Mouse (Mus musculus): ENCODE measurements around the gene Aldh1l1.

Aldh1l1 gene

GRCm38 (mm10) chr6:90486176-90486921, at the start of gene Aldh1l1:
Gene Aldh1l1 (plus strand): TSS chr6:90486427.
- DNase-seq (ENCODE audit: low read depth, low spot score): no peak

DNA sequence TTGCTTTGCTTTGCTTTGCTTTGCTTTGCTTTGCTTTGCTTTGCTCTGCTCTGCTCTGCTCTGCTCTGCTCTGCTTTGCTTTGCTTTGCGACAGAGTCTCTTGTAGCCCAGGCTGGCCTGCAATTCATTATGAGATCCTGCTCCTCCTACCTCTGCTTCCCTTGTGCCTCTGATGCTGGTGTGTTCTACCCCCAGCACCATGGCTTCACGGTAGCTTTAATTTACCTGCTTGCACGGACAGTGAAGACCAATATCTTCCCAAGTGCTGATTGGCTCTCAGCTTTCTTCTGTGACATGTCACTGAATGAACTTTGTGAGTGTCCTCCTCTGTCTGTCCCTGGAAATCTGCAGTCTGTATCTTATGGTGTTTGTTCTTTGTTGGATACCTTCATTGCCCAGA, 49.2 kb upstream of the Aldh1l1 start:
- no peak for DNase-seq (ENCODE audit: low read depth, low spot score)

- DNase-seq (ENCODE audit: low read depth, low spot score): no peak
Observed at GRCm38 (mm10) chr6:90446883-90447282, 39.3 kb upstream of the Aldh1l1 start.

DNA sequence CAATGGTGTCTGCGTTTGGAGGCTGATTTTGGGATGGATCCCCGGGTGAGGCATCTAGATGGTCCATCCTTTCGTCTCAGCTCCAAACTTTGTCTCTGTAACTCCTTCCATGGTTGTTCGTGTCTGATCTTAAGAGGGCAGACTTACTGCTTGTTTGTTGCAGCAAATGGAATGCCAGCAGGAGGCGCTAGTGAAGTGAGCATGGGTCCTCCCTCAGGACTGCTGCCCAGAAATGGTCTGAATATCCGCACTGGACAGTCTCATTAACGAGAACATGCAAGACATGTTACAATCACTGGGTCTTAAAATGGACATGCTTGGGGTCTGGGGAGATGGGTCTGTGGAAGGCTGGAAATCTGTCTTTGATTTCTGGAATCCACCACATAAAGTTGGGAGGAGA, 36.0 kb upstream of the Aldh1l1 start:
- peak; percentile 70 for DNase-seq (ENCODE audit: low read depth, low spot score)

GRCm38 (mm10) chr6:90450697-90451096, 35.5 kb upstream of the Aldh1l1 start:
- DNase-seq (ENCODE audit: low read depth, low spot score): no peak

DNA sequence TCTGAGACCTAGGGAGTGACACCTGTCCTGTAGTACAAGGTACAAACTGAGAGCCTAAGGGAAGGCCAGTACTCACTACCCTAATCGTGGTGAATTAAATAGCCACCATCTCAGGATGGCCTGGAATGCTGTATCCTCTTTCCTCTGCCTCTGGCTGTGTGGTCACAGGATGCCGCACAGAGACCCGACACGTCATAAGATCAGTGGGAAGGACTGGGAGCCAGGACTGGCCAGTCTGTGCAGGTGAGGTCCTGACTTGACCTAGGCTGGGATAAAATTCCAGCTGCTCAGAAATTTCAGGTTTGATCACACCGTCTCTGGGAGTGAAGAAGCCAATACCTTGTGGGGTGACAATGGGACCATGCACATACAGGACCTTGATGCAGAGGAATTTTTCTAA, 34.7 kb upstream of the Aldh1l1 start:
- DNase-seq (ENCODE audit: low read depth, low spot score): no peak

DNA sequence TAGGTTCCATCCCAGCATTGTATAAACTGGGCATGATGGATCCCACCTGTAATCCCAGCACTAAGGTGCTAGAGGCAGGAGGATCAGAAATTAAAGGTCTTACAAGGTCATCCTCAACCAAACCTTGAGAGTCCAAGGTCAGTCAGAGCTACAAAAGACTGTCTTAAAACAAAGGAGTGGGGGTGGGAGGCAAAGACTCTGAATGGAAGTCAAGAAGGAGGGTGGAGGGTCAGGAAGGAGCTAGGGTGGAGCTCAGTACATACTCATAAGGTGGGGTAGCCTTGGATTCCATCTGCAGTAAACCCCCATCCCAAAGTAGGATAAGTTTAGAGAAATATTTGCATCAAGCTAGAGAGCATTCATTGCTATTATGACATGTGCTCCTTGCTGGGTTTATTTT, 33.6 kb upstream of the Aldh1l1 start:
- no peak for DNase-seq (ENCODE audit: low read depth, low spot score)

DNA sequence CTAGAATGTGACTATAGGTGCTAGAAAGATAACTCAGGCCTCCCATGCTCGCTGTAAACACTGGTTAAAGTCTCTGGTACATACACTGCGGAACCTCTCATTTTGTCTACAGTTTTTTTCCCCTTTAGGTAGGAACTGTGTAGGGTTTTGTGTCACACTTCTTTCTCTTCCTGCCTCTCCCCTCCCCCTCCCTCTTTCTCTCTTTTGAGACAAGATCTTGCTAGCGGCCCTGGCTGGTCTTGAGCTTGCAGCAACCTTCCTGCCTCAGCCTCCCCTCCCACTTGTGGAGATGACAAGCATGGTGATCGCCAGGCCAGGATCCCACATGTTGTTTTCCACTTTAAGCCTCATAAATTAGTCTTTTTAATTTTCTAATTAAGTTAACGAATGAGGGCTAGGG, 32.5 kb upstream of the Aldh1l1 start:
- DNase-seq (ENCODE audit: low read depth, low spot score): no peak

DNA sequence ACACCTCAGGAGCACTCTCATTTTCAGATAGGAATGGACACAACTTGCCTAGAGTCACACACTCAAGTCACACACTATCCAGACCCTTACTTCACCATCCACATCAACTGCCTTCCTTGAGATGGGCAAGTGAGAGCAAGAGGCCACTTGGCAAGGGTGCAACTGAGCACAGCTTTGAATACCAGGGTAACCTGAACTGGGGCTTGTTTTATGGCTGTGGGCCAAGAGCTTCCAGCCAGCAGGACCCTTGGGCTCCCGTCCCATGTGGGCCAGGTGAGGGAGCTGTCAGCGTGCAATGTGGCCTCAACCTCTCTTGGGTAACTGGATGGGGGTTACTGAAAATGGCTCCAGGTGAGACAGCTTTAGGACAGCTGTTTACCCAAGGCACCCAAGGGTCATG, 28.8 kb upstream of the Aldh1l1 start:
- DNase-seq (ENCODE audit: low read depth, low spot score): no peak

DNA sequence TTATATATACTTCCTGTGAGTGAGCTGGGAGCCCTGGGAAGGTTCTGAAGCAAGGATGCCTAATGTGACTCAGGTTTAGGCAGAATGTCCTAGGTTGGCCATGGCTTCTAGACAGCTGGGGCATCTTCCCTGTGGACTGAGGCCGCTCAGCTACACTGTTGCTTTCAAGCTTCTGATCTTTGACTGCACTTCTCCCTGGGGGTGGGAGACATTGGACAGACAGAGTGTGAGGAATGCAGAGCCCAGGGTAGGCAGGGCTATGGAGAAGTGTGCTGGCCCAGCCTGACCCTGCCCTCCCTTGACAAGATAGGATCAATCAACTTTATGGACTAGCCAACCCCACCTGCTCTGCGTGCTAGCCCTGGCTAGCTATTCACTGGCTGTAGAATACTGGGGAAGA, 25.0 kb upstream of the Aldh1l1 start:
- DNase-seq (ENCODE audit: low read depth, low spot score): no peak

- no peak for DNase-seq (ENCODE audit: low read depth, low spot score)
Observed at GRCm38 (mm10) chr6:90461771-90462170, 24.5 kb upstream of the Aldh1l1 start.

GRCm38 (mm10) chr6:90462181-90462706, 24.0 kb upstream of the Aldh1l1 start, which contains the start of gene Klf15:
Gene Klf15 (plus strand): TSS chr6:90462576.
- DNase-seq (ENCODE audit: low read depth, low spot score): peak; percentile 79

DNA sequence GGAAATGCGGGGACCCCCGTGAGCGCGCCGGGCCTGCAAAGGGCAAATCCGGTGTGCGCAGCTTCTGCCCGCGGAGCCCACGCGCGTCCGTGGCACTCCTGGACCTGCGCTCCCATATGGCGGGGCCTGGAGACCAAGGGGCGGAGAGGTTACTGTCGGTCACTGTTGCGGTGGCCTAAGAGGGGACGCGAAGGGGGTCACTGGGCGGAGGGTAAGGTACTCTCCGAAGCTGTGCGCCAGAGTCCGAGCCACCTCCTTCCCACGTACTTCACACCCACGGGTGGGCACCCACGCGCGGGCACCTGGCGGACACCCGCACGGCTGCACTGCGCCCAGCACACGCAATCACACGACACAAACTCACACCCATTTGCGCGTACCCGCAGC, 23.4 kb upstream of the Aldh1l1 start:
- DNase-seq (ENCODE audit: low read depth, low spot score): peak; percentile 12

- peak; percentile 67 for DNase-seq (ENCODE audit: low read depth, low spot score)
Observed at GRCm38 (mm10) chr6:90463228-90463862, 22.9 kb upstream of the Aldh1l1 start.

DNA sequence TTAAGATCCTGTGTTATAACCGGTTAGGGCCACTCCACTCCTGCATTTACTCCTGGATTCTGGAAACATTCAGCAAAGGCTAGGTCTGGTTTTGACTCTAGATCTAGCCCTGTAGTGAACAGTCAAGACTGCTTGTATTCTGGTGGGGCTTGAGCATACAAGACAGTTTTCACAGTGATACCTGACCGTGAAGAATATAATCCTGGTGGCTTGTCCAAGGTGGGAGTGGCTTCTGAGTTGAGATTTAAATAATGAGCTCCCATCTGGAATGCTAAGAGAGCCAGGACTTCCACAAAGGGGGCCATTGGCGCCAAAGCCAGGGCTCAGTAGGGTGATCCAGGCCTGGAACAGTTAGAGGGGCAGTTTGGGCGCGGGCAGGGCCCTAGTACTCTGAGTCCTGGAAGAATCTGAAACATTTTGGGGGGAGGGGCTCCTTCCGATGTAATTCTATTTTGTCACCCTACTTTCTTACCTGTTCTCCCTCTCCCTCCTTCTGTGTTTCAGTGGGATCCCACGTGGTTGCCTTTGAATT, 22.3 kb upstream of the Aldh1l1 start:
- DNase-seq (ENCODE audit: low read depth, low spot score): peak; percentile 15

DNA sequence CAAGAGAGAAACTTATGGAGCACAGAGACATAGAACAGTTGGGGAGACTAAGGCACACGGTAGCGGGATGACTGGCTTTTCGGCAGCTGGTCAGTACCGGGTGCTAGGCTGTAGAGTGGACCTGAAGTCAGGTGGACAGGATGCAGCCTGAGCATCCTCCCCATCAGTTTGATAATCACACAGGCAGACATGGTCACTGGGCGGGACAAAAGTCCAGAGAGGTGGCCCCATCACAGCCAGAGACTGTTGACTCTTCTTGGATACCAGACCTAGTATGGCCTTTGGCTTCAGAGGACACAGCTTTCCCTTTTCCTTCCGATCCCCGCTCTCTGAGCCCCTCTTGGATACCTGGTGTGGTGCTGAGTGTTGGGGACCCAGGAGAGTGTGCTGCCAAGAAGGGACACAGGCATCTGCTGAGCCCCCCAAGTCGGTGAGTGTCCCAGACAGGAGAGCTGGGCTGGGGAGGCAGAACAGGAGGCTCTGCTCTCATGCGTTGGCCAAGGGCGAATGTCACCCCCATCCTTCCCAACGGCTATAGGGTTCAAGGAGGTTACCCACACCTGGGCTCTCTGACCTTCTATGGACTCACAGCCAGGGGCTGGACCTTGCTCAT, 21.1 kb upstream of the Aldh1l1 start:
- no peak for DNase-seq (ENCODE audit: low read depth, low spot score)

GRCm38 (mm10) chr6:90466079-90466478, 20.1 kb upstream of the Aldh1l1 start:
- DNase-seq (ENCODE audit: low read depth, low spot score): no peak

DNA sequence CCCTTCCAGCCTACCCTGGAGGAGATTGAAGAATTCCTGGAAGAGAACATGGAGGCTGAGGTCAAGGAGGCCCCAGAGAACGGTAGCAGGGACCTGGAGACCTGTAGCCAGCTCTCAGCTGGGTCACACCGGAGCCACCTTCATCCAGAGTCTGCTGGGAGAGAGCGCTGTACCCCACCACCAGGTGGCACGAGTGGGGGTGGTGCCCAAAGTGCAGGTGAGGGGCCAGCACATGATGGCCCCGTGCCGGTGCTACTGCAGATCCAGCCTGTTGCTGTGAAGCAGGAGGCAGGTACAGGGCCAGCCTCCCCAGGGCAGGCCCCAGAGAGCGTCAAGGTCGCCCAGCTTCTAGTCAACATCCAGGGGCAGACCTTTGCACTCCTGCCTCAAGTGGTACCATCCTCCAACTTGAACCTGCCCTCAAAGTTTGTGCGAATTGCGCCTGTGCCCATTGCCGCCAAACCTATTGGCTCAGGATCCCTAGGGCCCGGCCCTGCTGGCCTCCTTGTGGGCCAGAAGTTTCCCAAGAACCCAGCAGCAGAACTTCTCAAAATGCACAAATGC, 19.3 kb upstream of the Aldh1l1 start:
- no peak for DNase-seq (ENCODE audit: low read depth, low spot score)

GRCm38 (mm10) chr6:90468216-90468615, 18.0 kb upstream of the Aldh1l1 start:
- DNase-seq (ENCODE audit: low read depth, low spot score): no peak

DNA sequence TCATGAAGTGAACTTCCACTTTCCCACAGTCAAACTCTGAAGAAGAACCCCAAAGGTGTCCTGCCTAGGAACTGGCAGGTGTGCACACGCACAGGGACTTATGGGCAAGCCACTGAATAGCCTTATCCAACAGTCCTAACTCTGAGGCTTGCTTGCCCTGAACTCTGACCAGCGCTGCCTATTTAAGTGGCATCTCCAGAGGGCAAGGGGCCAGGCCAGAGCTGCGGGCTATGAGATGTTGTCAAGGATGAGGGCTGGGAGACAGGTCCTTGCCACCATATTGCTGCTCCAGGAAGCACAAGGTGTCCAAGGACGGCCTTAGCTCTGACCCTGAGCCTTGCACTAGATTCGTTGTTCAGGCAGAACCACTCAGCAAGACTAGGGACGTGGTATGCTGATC, 17.2 kb upstream of the Aldh1l1 start:
- DNase-seq (ENCODE audit: low read depth, low spot score): no peak

DNA sequence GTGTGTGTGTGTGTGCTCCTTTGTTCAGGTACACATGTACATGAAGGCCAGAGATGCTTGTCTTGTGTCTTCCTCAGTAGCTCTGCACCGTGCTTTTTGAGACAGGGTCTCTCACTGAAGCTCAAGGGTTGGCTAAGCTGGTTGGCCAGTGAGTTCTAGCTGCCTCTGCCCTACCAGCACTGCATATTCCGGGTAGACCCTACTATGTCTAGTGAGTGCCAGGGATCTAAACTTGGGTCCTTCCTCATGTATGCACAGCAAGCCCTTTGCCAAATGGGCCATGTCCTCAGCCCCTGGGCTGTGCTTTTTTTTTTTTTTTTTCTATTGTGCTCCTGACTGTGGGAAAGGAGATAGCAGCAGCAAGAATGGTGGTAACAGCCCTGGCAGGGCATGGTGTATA, 16.0 kb upstream of the Aldh1l1 start:
- DNase-seq (ENCODE audit: low read depth, low spot score): no peak

DNA sequence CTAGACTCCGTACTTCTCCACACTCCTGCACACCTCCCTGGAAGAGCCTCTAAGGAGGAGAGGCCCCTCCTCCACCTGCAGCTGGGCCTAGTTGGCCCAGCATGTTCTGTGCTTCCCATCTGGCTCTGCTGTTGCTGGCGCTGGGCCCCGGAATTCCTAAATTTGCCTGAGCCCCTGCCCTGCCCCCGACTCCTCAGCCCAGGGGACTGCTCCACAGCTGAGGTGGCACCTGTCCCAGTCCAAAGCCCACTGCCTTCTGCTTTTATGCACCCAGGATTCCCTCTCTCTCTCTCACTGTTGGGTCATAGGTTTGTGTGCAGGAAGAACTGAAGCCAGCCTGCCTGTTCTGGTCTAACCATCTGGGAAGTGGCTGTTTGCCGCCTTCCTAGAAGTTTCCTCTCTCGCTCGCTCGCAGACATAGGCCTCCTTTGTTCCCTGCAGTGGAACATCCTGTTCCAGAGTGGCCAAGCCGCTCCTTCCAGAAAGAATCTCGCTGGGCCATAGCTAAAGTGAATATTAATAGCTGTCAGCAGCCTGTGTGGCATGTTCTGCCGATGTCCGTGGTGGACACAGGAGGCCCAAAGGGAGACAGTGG, 15.2 kb upstream of the Aldh1l1 start:
- peak; percentile 14 for DNase-seq (ENCODE audit: low read depth, low spot score)

Measured in mesoderm, embryonic 11.5 days (tissue).